Mouse (Mus musculus) layer of hippocampus, adult 9-11 months (tissue): ENCODE measurements around the gene Poc1a.

Source experiments
- DNase-seq: peaks from one replicate; pipeline ENCODE4 v3.0.0; 2022

Poc1a gene

GRCm38 (mm10) chr9:106302446-106303150, 21.7 kb downstream of the Poc1a start:
- no peak for DNase-seq

DNA sequence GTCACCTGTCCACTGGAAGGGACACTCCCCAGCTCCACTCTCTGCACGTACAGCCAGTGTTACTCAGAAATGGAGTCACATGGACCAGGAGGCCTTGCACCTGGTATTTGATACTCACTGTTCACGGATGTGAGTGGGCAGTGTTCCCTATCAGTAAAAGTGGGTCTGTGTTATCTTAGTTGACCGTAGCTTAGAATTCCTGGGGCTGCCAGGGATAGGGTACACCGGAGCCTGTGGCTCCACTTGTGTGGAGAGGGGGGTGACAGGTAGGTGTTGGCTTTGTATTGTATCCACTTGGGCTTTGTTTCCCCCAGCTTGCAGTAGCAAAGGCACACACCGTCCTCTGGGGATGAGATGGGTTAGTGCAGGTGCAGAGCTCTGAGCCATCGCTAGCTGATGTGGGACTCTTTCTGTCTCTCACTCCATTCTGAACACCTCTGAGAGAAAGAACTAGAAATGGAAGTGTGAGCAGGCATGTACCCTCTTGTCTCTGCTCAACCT, 22.6 kb downstream of the Poc1a start:
- DNase-seq = no peak

- no peak for DNase-seq
Measured at GRCm38 (mm10) chr9:106305228-106305627, 24.4 kb downstream of the Poc1a start.

GRCm38 (mm10) chr9:106306662-106307351, 25.9 kb downstream of the Poc1a start:
- peak; percentile 81 for DNase-seq

DNA sequence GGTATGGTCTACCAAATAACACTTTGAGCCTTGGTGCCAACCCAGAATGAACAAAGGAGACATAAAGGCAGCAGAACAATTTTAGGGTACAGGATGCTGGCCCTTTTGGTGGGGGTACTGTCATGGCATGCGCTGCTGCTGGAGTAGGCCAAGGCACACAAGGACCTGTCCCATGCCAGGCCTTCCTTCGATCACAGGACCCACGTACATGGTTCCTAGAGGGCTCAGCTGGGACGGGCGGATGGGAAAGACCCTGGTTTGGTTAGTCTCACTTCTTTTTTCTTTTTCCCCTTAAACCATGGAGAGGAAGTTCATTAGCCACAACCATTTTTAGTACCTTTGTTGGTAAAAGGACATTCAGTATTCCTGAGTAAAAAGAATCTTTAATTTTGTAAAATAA, 27.3 kb downstream of the Poc1a start:
- no peak for DNase-seq

DNA sequence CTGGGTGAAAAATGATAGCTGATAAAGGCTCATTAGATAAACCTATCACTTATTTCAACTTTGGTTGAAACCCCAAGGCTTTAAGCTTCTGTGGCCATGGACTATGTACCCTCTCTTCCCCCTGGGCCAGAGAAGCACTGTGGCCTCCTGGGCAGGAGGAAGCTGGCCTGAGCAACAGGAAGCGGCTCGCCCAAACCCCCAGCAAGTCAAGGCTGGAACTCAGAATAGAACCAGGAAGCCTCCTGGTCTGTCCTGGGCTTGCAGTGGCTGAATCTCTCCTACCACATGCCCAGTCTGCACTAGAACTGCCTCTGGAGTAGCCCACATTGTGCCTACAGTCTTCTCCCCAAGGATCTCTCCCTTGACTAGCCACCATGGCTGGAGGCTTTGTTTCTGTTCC, 27.7 kb downstream of the Poc1a start:
- peak; percentile 70 for DNase-seq

DNA sequence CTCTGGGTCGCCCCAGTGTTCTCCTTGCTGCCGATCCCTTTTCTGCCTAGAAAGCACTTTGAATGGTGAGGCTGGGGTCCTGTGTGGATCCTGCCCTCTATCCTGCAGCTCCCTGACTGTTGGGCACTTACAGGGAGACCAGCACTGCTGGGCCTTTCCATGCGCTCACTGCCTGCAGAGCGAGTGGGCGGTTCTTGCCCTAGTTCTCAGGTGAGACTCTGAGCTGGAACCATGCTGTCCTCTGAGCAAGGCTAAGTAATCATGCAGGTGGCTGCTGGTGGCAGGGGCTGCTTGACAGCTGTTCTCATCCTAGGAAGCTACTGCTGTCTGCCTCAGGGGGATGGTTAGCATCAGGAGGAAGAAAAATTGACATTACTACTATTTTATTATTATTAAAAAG, 28.1 kb downstream of the Poc1a start:
- no peak for DNase-seq

GRCm38 (mm10) chr9:106309859-106310258, 29.0 kb downstream of the Poc1a start:
- no peak for DNase-seq

DNA sequence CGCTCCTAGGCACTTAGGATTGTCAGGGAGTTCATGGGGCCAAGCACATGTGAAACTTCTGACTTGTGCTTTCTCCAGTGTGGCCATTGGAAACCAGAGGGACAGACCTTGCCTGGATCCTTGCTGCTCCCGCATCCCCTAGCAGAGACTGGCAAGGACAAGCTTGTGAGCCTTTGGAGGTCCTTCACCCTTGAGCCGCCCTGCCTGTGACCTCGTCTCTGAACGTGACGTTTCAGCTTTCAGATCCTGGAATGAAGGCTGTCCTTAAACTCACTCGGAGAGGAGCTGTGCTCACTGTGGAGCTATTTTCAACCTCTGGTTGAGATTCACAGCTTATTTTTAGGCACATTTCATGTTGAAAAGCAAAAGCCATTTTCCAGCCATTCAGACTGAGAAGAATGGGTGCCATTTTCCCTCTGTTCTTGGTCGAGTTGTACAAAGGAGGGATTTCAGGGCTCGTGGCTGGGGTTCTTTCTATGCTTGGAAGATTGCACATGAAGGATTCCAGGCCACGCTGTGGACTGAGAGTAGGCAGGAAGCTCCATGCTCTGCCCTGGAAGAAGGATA, 30.8 kb downstream of the Poc1a start:
- DNase-seq = no peak

- DNase-seq = no peak
Measured at GRCm38 (mm10) chr9:106312950-106313360, 32.1 kb downstream of the Poc1a start.

DNA sequence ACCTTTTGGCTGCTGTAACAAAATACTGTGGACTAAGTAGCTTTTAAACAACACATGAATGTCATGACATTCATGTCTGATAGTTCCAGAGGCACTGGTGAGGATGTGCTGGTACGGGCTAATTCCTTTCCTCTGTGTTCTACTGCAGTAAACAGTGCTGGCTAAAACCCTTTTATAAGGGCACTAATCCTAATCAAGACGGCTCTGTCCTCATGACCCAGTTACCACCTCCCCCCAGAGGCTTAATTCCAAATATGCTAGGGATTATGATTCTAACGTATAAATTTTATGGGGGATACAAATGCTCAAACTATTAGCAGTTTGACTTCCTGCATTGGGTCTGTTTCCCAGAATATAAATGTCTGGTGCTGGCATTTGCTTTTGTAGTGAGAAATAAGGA, 33.3 kb downstream of the Poc1a start:
- no peak for DNase-seq

GRCm38 (mm10) chr9:106318074-106318473, 37.2 kb downstream of the Poc1a start:
- peak; percentile 63 for DNase-seq

DNA sequence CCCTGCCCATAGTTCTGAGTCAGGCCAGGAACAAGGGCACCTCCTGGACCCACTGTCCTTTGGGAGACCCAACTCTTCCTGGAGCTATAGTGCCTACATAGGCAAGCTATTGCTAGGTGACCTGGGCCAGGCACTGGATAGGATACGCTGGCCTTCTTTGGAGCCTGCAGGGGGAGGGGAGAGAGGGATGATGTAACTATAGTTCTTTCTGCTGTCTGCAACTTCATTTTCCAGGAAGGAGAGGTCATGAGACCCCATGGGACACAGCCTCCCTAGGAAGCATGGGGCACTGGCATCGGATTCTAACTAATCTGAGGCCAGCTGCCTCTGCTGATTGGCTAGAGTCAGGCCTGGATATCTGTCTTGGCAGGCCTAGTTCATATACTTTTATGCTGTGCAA, 38.2 kb downstream of the Poc1a start:
- no peak for DNase-seq

GRCm38 (mm10) chr9:106322497-106322896, 41.6 kb downstream of the Poc1a start:
- no peak for DNase-seq

DNA sequence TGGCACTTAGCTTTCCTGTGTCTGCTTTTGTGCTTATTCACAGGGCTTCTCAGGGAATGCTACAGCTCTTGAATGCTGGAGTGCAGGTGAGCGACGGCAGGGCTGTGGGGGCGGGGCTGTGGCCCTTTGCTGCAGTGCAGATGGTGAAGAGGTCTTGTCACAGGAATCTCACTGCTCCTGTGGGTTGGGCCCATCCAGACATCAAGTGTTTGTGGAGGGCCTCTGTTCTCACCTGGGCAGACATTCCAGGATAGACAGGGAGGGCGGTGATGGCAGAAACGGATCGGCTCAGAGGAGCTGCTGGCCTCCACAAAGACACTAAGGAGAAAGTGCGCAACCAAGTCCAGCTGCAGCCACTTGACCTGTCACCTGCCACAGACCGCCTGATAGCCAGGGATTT, 45.4 kb downstream of the Poc1a start:
- no peak for DNase-seq

DNA sequence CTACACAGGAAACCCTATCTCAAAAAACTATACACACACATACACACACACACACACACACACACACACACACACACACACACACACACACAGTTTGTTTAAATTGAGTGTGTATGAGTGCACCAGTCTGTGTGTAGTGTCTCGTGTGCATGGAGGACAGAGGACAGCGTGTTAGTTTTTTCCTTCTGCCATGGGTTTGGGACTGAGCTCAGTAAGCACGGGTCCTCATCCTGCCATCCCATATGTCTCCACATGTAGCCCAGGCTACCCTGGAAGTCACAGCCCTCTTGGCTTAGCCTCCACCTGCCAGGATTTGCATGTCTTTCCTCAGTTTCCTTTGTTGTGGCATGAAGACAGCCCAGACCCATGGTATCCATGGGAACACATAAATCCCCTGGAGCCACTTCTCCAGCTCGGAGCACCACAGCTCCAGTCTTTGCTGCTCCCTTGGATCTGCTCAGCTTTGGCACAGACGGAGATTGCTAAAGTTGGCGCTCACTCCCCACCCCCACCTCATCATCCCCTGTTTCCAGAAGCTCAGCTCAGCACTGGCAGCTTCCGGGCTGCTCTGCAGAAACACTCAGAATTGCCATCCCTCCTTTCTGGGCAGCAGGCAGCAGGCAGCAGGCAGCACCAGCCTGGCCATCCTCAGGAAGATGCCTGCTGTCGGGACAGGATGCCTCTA, 46.4 kb downstream of the Poc1a start:
- peak; percentile 80 for DNase-seq

DNA sequence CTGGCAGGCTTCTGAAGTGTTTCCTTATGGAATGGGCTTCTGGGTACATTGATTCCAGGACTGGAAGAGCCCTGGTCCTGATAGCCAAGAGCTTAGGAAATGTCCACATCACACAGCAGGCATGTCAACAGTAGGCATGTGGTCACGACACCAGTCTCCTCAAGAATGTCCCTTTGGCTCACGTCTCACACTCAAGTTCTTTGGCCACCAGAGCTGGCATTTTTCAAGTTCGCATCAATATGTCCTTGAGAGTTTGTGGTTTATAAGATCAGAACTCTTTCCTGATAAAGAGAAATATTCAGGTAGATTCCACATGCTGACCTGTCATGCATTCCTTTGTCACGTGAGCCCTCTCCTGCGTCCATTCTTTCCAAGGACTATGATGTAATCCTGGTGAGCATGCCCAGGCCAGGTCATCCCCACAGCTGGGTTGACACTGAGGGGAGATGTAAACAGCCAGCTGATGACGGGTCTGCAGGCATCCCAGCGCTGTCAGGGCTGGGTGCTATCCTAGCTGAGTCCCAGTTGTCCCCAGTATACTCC, 47.3 kb downstream of the Poc1a start:
- DNase-seq = no peak

- DNase-seq = no peak
Measured at GRCm38 (mm10) chr9:106328772-106329511, 48.1 kb downstream of the Poc1a start.

GRCm38 (mm10) chr9:106332746-106333145, 51.9 kb downstream of the Poc1a start:
- peak; percentile 71 for DNase-seq

- DNase-seq = no peak
Measured at GRCm38 (mm10) chr9:106337620-106338019, 56.8 kb downstream of the Poc1a start.

- DNase-seq = no peak
Measured at GRCm38 (mm10) chr9:106338462-106339172, 57.8 kb downstream of the Poc1a start.

DNA sequence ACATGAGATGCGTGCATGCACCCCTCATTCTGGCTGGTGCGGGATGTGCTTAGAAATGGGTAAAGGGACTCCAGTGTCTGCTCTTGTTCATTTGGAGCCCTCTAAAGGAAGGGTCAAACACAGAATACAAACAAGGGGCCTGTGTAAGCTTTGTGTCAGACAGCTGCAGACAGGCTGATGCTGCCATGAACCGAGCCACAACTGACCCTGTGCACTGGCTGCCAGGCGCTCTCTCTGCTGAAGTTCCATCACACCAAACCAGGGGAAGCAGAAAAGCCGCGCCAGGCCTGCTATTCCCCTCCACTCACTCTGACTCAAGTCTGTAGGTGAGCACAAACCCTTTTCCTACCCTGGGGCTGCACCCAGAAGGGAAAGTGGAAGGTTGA, 58.3 kb downstream of the Poc1a start:
- DNase-seq = no peak
